Mouse (Mus musculus) embryonic facial prominence, embryonic 10.5 days (tissue): Measurements from ENCODE around the gene Fam168b. TPM values are rescaled to one million over a fixed set of nuclear protein-coding genes. Genes with fewer than 3 reads are reported as not detected.
A peak's percentile ranks its signal among the peaks of the same experiment; 100 is the strongest.

Experiments
- DNase-seq: peaks from one replicate; pipeline ENCODE4 v3.0.0-alpha.2; 2017; ENCODE audit warnings: low spot score
- H3K27ac ChIP-seq: fragments of 300-500 bp; sonication (generic); replicated peaks from 2 replicates; pipeline ENCODE4 v1.5.1; 2016; ENCODE audit warnings: mild to moderate bottlenecking
- H3K27me3 ChIP-seq: fragments of 300-500 bp; sonication (generic); replicated peaks from 2 replicates; pipeline ENCODE4 v1.6.1; 2016; ENCODE audit warnings: low read depth, mild to moderate bottlenecking; ENCODE audit not compliant: poor library complexity, severe bottlenecking
- H3K36me3 ChIP-seq: fragments of 300-500 bp; sonication (generic); replicated peaks from 2 replicates; pipeline ENCODE4 v1.6.1; 2016; ENCODE audit warnings: mild to moderate bottlenecking, moderate library complexity
- H3K4me1 ChIP-seq: fragments of 300-500 bp; sonication (generic); 2 replicates; pipeline ENCODE4 v1.6.1; 2016
- H3K4me3 ChIP-seq: fragments of 300-500 bp; sonication (generic); 2 replicates; pipeline ENCODE4 v1.5.1; 2016; ENCODE audit warnings: mild to moderate bottlenecking, moderate library complexity
- H3K9me3 ChIP-seq: fragments of 300-500 bp; sonication (generic); 2 replicates; pipeline ENCODE4 v1.6.1; 2016; ENCODE audit warnings: mild to moderate bottlenecking
- WGBS: fragments of 180-500 bp; shearing (Covaris S2); methylation state at CpG from one replicate; pipeline ENCODE4 v1.1.7; 2016; 5-methylcytosine and 5-hydroxymethylcytosine counted together
- polyA plus RNA-seq: library from polyadenylated mRNA; unstranded; fragments of >200 nt; fragmentation: Nextera tagmentation; extraction: Ambion mirVana; gene quantifications from 2 replicates; pipeline ENCODE4 v1.2.1, GENCODE M21; 2016

The Fam168b gene
- polyA plus RNA-seq, 1 experiment from 2014 or later = 119 TPM

GRCm38 (mm10) chr1:34823353-34823752 is 19.5 kb downstream of the Fam168b start:
- 91% methylated on average over 6 of the region's 6 CpGs for WGBS
- H3K36me3 ChIP-seq = peaks cover 100% of the 10 kb centered on the region

GRCm38 (mm10) chr1:34822746-34823145 is 20.1 kb downstream of the Fam168b start:
- H3K4me3 ChIP-seq = no peak overlapping the region
- H3K27me3 ChIP-seq = no peaks in the 10 kb centered on the region
- no peak overlapping the region for H3K27ac ChIP-seq
- no peaks in the 10 kb centered on the region for H3K9me3 ChIP-seq
- WGBS = 93% methylated on average over 7 of the region's 7 CpGs
- H3K4me1 ChIP-seq = no peaks in the 10 kb centered on the region
- H3K36me3 ChIP-seq = peaks cover 100% of the 10 kb centered on the region
- no peak for DNase-seq

More at GRCm38 (mm10) chr1:34823353-34823752, 19.5 kb downstream of the Fam168b start:
- H3K4me1 ChIP-seq = no peaks in the 10 kb centered on the region
- no peaks in the 10 kb centered on the region for H3K27me3 ChIP-seq
- no peak overlapping the region for H3K27ac ChIP-seq
- no peak overlapping the region for H3K4me3 ChIP-seq
- H3K9me3 ChIP-seq = no peaks in the 10 kb centered on the region
- no peak for DNase-seq

- H3K27me3 ChIP-seq = no peaks in the 10 kb centered on the region
- peaks cover 100% of the 10 kb centered on the region for H3K36me3 ChIP-seq
- no peak overlapping the region for H3K27ac ChIP-seq
- H3K4me3 ChIP-seq = no peak overlapping the region
- H3K4me1 ChIP-seq = no peaks in the 10 kb centered on the region
- 91% methylated on average over 7 of the region's 7 CpGs for WGBS
- no peaks in the 10 kb centered on the region for H3K9me3 ChIP-seq
- DNase-seq = no peak
These were observed 20.9 kb downstream of the Fam168b start for GRCm38 (mm10) chr1:34822003-34822402.

GRCm38 (mm10) chr1:34821411-34821810 is 21.5 kb downstream of the Fam168b start:
- Histone ChIP-seq H3K27me3 (no peaks in the 10 kb centered on the region), H3K4me3 (no peak overlapping the region), H3K36me3 (peaks cover 100% of the 10 kb centered on the region), H3K9me3 (no peaks in the 10 kb centered on the region), H3K27ac (no peak overlapping the region), H3K4me1 (no peaks in the 10 kb centered on the region)
- DNase-seq = no peak
- WGBS = 98% methylated on average over 2 of the region's 2 CpGs

DNA sequence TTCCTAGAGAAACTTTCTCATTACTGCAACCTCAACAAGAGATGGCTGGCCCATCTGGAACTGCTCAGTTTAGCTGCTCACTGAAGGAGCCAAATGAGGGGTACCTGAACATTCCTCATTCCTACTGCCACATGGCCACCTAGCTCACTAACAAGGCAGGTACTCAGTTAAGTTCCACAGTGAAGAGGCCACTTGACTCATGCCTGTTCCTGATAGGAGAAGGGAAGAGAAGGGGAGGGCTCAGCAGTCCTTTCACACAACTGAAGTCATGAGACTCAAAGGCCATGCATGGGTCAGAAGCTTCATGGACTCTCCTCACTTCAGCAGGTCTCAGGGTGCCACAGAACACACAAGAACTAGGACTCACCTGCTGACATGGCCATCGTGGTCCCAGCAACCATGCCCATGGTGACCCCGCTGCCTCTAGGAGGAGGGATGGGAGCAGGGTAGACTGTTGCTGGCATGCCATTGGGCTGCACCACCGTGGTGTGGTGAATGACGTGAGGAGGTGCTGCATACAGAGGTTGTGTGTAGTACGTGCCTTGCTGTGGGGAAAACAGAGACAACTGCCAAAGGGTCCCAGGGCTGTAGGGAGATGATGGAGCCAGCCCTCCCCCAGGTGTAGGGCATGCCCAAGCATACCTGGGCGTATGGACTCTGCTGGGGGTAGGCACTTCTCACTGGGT is 23.5 kb downstream of the Fam168b start:
- no peak overlapping the region for H3K27ac ChIP-seq
- no peak overlapping the region for H3K4me3 ChIP-seq
- H3K9me3 ChIP-seq = no peaks in the 10 kb centered on the region
- H3K36me3 ChIP-seq = peaks cover 100% of the 10 kb centered on the region
- WGBS = 94% methylated on average over 6 of the region's 6 CpGs
- DNase-seq = no peak
- H3K27me3 ChIP-seq = no peaks in the 10 kb centered on the region
- H3K4me1 ChIP-seq = no peaks in the 10 kb centered on the region

DNA sequence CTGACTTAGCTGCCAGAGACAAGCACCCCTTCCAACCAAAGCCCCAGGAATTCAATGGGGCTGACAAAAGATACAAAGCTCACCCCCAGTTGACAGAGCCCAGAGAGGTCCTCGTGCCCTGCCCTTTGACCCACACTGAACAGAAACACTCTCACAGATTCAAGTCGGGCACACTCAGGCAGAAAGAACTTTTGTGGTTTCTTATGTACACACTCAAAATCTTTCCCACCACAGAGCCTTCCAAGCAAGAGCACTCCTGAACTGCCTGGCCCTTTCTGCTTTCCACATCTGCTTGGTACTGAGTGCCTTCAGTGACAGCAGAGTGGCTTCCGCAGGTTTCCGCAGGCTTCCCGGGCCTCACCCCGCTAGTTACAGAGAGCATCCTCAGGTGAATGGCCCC is 27.0 kb downstream of the Fam168b start:
- H3K27me3 ChIP-seq = no peaks in the 10 kb centered on the region
- H3K4me1 ChIP-seq = no peaks in the 10 kb centered on the region
- peaks cover 100% of the 10 kb centered on the region for H3K36me3 ChIP-seq
- H3K27ac ChIP-seq = no peak overlapping the region
- 84% methylated on average over 6 of the region's 6 CpGs for WGBS
- no peaks in the 10 kb centered on the region for H3K9me3 ChIP-seq
- no peak for DNase-seq
- H3K4me3 ChIP-seq = no peak overlapping the region

GRCm38 (mm10) chr1:34812407-34813247 is 30.2 kb downstream of the Fam168b start:
- no peaks in the 10 kb centered on the region for H3K9me3 ChIP-seq
- peaks cover 84% of the 10 kb centered on the region for H3K36me3 ChIP-seq
- H3K27ac ChIP-seq = no peak overlapping the region
- peaks cover 2% of the 10 kb centered on the region for H3K4me1 ChIP-seq
- no peaks in the 10 kb centered on the region for H3K27me3 ChIP-seq
- 94% methylated on average over 13 of the region's 13 CpGs for WGBS
- no peak overlapping the region for H3K4me3 ChIP-seq
- DNase-seq = no peak

DNA sequence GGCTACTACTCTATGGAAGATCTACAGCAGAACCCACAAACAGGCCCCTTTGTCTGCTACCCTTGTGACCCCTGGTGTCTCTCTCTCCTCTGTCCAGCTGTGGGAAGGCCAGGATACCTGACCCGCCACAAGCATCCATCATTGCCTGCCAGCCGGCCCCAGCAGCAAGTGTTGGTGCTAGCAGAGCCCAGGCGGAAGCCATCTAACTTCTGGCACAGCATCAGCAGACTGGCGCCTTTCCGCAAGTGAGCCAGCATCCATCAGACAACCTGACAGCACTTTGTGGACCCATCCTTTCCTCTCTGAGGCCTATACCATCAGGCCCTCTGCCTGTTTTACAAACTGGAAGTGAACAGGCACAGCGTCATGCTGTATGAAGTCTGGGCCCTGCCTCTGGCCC is 31.3 kb downstream of the Fam168b start:
- H3K4me1 ChIP-seq = peaks cover 11% of the 10 kb centered on the region
- WGBS = 85% methylated on average over 6 of the region's 6 CpGs
- H3K27me3 ChIP-seq = peaks cover 3% of the 10 kb centered on the region; the same call in 1 of the 2 replicates
- H3K27ac ChIP-seq = no peak overlapping the region
- no peaks in the 10 kb centered on the region for H3K9me3 ChIP-seq
- DNase-seq = no peak
- H3K4me3 ChIP-seq = no peak overlapping the region
- H3K36me3 ChIP-seq = peaks cover 76% of the 10 kb centered on the region

GRCm38 (mm10) chr1:34811035-34811434 is 31.8 kb downstream of the Fam168b start:
- no peak overlapping the region for H3K27ac ChIP-seq
- H3K4me3 ChIP-seq = no peak overlapping the region
- no peak for DNase-seq
- H3K36me3 ChIP-seq = peaks cover 70% of the 10 kb centered on the region
- peaks cover 16% of the 10 kb centered on the region for H3K4me1 ChIP-seq
- H3K27me3 ChIP-seq = peaks cover 8% of the 10 kb centered on the region; the same call in 1 of the 2 replicates
- no peaks in the 10 kb centered on the region for H3K9me3 ChIP-seq
- WGBS = 87% methylated on average over 6 of the region's 6 CpGs

DNA sequence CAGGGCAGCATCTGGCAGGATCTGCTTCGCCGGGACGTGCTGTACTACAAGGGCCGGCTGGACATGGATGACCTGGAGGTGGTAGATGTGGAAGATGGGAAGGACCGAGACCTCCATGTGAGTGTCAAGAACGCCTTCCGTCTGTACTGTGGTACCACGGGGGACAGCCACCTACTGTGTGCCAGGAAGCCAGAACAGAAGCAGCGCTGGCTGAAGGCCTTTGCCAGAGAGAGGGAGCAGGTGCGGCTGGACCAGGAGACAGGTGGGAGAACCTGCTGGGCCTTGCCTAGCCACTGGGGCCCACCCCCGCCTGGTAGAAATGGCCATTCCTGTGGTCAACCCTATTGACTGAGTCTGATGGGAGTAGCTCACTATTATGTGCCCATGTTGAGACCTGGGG is 32.6 kb downstream of the Fam168b start:
- Histone ChIP-seq H3K36me3 (peaks cover 63% of the 10 kb centered on the region), H3K9me3 (no peaks in the 10 kb centered on the region), H3K4me1 (peaks cover 21% of the 10 kb centered on the region), H3K27me3 (peaks cover 9% of the 10 kb centered on the region; the same call in 1 of the 2 replicates), H3K27ac (no peak overlapping the region), H3K4me3 (no peak overlapping the region)
- no peak for DNase-seq
- WGBS = 93% methylated on average over 11 of the region's 11 CpGs

DNA sequence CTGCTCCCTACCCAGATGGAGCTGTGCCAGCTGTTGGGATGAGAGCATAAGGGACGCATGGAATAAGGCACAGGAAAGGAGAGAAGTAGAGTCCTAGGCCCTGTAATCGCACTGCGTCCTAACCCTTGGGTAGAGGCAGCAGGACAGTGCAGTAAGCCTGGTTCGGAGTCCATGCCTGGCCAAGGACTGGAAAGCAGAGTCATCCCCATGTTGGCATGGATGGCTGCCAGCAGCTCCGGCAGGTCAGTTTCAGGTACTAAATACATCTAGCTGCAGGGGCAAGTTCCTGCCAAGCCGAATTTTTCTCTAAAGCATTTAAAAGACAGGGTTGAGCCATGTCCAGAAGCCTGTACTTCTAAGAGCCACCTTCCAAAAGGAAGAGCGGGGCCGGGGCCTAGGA is 34.4 kb downstream of the Fam168b start:
- H3K36me3 ChIP-seq = peaks cover 47% of the 10 kb centered on the region
- H3K4me3 ChIP-seq = no peak overlapping the region
- H3K27ac ChIP-seq = no peak overlapping the region
- 92% methylated on average over 8 of the region's 8 CpGs for WGBS
- DNase-seq = no peak
- H3K4me1 ChIP-seq = peaks cover 27% of the 10 kb centered on the region
- no peaks in the 10 kb centered on the region for H3K9me3 ChIP-seq
- H3K27me3 ChIP-seq = peaks cover 9% of the 10 kb centered on the region; the same call in 1 of the 2 replicates

DNA sequence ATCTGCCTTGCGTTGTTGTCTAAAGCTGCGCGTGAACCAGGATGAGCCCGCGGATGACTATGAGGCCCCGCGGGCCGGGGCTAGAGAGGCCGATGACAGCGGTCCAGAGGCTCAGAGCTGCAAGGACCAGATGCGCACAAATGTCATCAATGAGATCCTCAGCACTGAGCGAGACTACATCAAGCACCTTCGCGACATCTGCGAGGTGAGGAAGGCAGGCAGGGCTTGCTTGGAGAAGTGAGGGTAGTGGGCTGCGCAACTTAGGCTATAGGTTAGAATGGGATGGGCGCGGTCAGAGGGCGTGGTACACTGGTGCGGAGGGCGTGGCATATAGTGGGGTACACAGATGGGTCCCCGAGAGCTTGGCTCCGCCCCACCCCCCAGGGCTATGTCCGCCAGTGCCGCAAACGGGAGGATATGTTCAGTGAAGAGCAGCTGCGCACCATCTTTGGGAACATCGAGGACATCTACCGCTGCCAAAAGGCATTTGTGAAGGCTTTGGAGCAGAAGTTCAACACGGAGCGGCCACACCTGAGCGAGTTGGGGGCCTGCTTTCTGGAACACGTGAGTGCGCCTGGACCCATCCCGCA is 36.8 kb downstream of the Fam168b start:
- H3K4me3 ChIP-seq = peak overlapping the region; percentile 11; the same call in 1 of the 2 replicates
- no peaks in the 10 kb centered on the region for H3K9me3 ChIP-seq
- peaks cover 17% of the 10 kb centered on the region; the same call in 1 of the 2 replicates for H3K27me3 ChIP-seq
- H3K4me1 ChIP-seq = peaks cover 43% of the 10 kb centered on the region
- peaks cover 23% of the 10 kb centered on the region for H3K36me3 ChIP-seq
- 20% methylated on average over 35 of the region's 35 CpGs for WGBS
- no peak for DNase-seq
- H3K27ac ChIP-seq = no peak overlapping the region
